Mouse (Mus musculus): Measurements from ENCODE around the gene Slc17a2. TPM values are rescaled to one million over a fixed set of nuclear protein-coding genes. Genes with fewer than 3 reads are reported as not detected.
A peak's percentile ranks its signal among the peaks of the same experiment; 100 is the strongest.

Slc17a2 gene
- total RNA-seq, 2 experiments from 2014 or later = not detected

GRCm38 (mm10) chr13:23778339-23778738 lies 28.5 kb upstream of the Slc17a2 start:
- ATAC-seq (replicated peaks; ENCODE audit: low FRiP score, poor library complexity, severe bottlenecking) = 0 out of 2 replicates have a peak, but pooled peaks have one; percentile 53

DNA sequence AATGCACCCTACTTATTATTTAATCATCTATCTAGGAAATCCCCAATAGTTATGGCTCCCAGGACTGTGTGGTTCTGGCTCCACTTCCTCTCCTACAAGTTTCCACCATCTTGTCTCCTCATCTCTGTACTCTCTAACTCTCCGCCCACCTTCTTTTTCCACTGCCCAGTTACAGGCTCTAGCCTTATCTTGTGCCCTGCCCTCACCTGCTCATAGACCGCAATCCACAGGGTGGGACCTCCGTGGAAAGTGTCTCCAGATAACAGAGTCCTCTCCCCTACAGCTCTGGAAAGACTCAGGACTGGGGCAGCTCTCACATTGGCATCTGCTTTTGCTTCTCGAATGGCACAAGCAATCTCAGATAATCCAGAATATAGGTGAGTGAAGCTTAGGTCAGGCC lies 27.8 kb upstream of the Slc17a2 start:
- no peak for ATAC-seq (replicated peaks; ENCODE audit: low FRiP score, poor library complexity, severe bottlenecking)

DNA sequence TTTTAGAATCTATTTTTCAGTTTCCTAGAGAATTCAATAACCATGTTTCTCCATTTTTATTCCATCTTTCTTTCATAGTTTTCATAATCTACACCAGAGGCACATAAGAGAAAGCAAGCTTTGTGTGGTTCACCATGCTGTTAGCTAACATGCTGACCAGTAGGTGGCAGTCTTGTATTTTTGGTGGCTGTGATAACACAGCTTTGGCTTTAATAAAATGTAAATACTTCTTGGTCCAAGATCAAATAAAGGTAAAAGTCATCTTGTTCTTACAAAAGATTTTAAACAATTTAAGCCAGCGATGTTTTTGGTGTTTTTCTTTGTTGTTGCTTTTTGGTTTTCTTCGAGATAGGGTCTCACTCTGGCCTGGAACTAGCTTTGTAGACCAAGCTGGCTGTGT lies 14.3 kb upstream of the Slc17a2 start:
- ATAC-seq (replicated peaks; ENCODE audit: low FRiP score, poor library complexity, severe bottlenecking) = peak; percentile 87

GRCm38 (mm10) chr13:23799405-23799804 lies 7.4 kb upstream of the Slc17a2 start:
- ATAC-seq (replicated peaks; ENCODE audit: low FRiP score, poor library complexity, severe bottlenecking) = no peak

- no peak for ATAC-seq (replicated peaks; ENCODE audit: low FRiP score, poor library complexity, severe bottlenecking)
Measured at GRCm38 (mm10) chr13:23804532-23804931, 2.3 kb upstream of the Slc17a2 start.

DNA sequence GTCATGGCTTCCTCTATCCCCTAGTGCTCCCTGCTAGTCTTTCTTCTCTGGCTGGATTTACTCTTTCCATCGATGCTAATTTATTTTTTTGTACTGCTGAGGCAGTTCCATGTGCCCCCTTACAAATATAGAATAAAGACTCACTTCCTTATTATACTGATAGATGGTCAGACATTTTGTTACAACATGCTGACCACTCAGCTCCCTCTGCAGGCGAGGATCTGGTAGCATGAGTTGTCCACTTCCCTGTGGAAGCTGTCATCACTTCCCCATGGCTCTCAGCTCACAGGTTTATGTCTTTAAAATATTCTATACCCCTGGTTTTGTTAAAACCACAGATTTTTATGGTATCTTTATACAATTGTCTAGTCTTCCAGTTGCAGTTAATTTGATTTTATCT lies 9.4 kb downstream of the Slc17a2 start:
- ATAC-seq (replicated peaks; ENCODE audit: low FRiP score, poor library complexity, severe bottlenecking) = no peak

GRCm38 (mm10) chr13:23820179-23820940 lies 13.6 kb downstream of the Slc17a2 start:
- no peak for ATAC-seq (replicated peaks; ENCODE audit: low FRiP score, poor library complexity, severe bottlenecking)

- no peak for ATAC-seq (replicated peaks; ENCODE audit: low FRiP score, poor library complexity, severe bottlenecking)
Measured at GRCm38 (mm10) chr13:23822213-23822612, 15.4 kb downstream of the Slc17a2 start.

DNA sequence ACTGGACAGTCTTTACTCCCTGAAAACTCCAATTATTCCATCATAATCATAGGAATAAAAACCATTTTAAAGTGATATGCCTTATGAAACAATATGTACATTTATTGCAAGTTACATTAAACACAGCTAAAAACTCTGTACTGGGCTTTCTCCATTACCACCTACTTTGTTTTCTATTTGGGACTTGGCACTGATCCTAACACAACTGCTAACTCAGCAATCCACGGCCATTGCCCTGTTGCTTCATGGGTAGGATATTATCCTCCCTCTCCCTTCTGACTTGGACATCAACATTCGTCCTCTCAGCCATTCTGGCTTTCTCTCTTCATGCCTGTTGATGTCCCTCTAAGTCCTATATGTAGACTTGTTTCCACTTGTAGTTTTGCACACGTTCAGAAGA lies 19.8 kb downstream of the Slc17a2 start:
- no peak for ATAC-seq (replicated peaks; ENCODE audit: low FRiP score, poor library complexity, severe bottlenecking)

- ATAC-seq (replicated peaks; ENCODE audit: low FRiP score, poor library complexity, severe bottlenecking) = no peak
Measured at GRCm38 (mm10) chr13:23833053-23833452, 26.3 kb downstream of the Slc17a2 start.

GRCm38 (mm10) chr13:23834836-23835235 lies 28.0 kb downstream of the Slc17a2 start:
- ATAC-seq (replicated peaks; ENCODE audit: low FRiP score, poor library complexity, severe bottlenecking) = no peak

DNA sequence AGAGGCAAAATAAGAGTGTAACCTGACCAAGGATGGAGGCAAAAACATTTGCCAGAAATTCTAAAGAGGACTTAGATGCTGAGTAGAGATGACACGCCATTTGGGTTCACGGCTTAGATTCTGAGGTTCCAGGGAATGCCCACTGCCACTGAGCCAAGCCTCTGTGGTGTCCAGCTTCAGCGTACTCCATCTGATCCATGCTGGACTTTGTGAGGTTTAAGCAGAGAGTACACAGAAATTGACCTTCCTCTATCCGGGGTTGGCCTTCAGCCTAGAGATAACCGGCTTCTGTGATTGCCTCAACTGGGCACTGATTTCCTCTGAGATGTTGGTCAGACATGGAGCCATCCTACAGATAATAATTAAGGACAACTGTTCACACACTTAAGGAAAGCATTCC lies 29.8 kb downstream of the Slc17a2 start:
- ATAC-seq (replicated peaks; ENCODE audit: low FRiP score, poor library complexity, severe bottlenecking) = no peak

GRCm38 (mm10) chr13:23839308-23839707 lies 32.5 kb downstream of the Slc17a2 start, which contains the start of gene Slc17a3:
Slc17a3 (plus strand) TSS chr13:23839434.
- ATAC-seq (replicated peaks; ENCODE audit: low FRiP score, poor library complexity, severe bottlenecking) = no peak

- no peak for ATAC-seq (replicated peaks; ENCODE audit: low FRiP score, poor library complexity, severe bottlenecking)
Measured at GRCm38 (mm10) chr13:23845851-23846250, 39.1 kb downstream of the Slc17a2 start.

GRCm38 (mm10) chr13:23849299-23849698 lies 42.5 kb downstream of the Slc17a2 start:
- no peak for ATAC-seq (replicated peaks; ENCODE audit: low FRiP score, poor library complexity, severe bottlenecking)

- ATAC-seq (replicated peaks; ENCODE audit: low FRiP score, poor library complexity, severe bottlenecking) = no peak
Measured at GRCm38 (mm10) chr13:23856401-23856800, 49.6 kb downstream of the Slc17a2 start.

DNA sequence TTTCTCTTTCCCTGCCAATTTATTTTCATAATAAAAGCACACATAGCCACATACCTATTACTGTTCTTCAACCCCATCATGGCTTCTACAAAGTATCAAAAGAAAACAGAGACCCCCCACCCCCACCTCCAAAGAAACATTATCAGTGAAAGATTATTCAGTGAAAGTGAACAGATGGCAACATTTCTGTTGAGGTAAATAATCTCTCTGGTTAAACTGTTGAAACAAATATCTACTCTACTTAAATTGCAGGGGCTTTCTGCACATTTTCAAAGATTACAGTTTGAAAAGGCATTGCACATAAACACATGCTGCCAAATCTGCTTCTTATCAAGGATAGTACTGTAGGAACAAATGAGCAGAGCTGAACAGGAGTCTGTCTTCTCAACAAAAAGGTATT lies 55.0 kb downstream of the Slc17a2 start:
- no peak for ATAC-seq (replicated peaks; ENCODE audit: low FRiP score, poor library complexity, severe bottlenecking)

- no peak for ATAC-seq (replicated peaks; ENCODE audit: low FRiP score, poor library complexity, severe bottlenecking)
Measured at GRCm38 (mm10) chr13:23864711-23865110, 57.9 kb downstream of the Slc17a2 start.

GRCm38 (mm10) chr13:23866086-23866710 lies 59.4 kb downstream of the Slc17a2 start:
- ATAC-seq (replicated peaks; ENCODE audit: low FRiP score, poor library complexity, severe bottlenecking) = no peak

GRCm38 (mm10) chr13:23867000-23867399 lies 60.2 kb downstream of the Slc17a2 start:
- ATAC-seq (replicated peaks; ENCODE audit: low FRiP score, poor library complexity, severe bottlenecking) = no peak

DNA sequence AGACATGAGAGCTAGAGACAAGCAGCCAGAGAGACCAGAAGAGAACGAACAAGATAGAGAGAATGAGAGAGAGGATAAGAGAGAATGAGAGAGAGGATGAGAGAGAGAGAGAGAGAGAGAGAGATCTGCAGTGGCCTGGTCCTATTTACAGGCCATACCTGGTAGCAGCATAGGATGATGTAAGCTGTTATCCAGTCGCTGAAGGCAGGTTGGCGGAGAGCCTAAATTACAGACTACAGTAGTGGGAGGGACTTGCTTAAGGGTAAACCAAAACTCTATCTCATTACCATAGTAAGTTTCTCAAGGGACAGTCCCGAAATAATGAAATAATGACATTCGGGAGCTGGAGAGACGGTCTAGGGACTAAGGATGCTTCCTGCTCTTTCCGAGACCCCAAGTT lies 60.6 kb downstream of the Slc17a2 start, which contains the start of gene Slc17a1:
Gene Slc17a1 (plus strand): TSS at position 346 of the 400 bp plus-strand sequence.
- no peak for ATAC-seq (replicated peaks; ENCODE audit: low FRiP score, poor library complexity, severe bottlenecking)
